Mouse (Mus musculus) forebrain, embryonic 14.5 days (tissue): ENCODE results near the gene Arntl2. TPM values are rescaled to one million over a fixed set of nuclear protein-coding genes. Genes with fewer than 3 reads are reported as not detected.

Experiments
- polyA plus RNA-seq: library from polyadenylated mRNA; unstranded; fragments of >200 nt; fragmentation: Nextera tagmentation; extraction: Ambion mirVana; gene quantifications from 2 replicates; pipeline ENCODE4 v1.2.1, GENCODE M21; 2014

The Arntl2 gene
- polyA plus RNA-seq, 1 experiment from 2014 or later = 1.0 TPM

Other genes starting within 250 kb of the Arntl2 start
- gene Fgfr1op2, start 218.9 kb upstream of the Arntl2 start, polyA plus RNA-seq = 56.1 TPM in 2 replicates
- gene Ints13, start 218.2 kb upstream of the Arntl2 start, polyA plus RNA-seq = 52.9 and 62.2 TPM in 2 replicates
- 117 and 122 TPM in 2 replicates for gene Med21, start 153.5 kb upstream of the Arntl2 start, polyA plus RNA-seq
- gene Tm7sf3, start 153.2 kb upstream of the Arntl2 start, polyA plus RNA-seq = 29.5 and 31.1 TPM in 2 replicates
- 13.5 and 14.9 TPM in 2 replicates for gene Stk38l, start 71.1 kb upstream of the Arntl2 start, polyA plus RNA-seq
- not detected in 2 replicates for gene Smco2, start 54.0 kb downstream of the Arntl2 start, polyA plus RNA-seq
- gene Ppfibp1, start 92.4 kb downstream of the Arntl2 start, polyA plus RNA-seq = 10.9 and 15.9 TPM in 2 replicates
- not detected in 2 replicates for gene 1700034J05Rik, start 158.4 kb downstream of the Arntl2 start, polyA plus RNA-seq
- 0.43 and 0.56 TPM in 2 replicates for gene Rep15, start 236.5 kb downstream of the Arntl2 start, polyA plus RNA-seq
- gene Mrps35, start 246.7 kb downstream of the Arntl2 start, polyA plus RNA-seq = 108 and 119 TPM in 2 replicates